In genomic region chr5:126971981-126972380, GRCm38 (mm10) we compare ENCODE assay signal across 17 mouse cellular contexts.
"Had no signal": no experiment of that assay in that cellular context is flagged by ENCODE, and none has a peak within 500 bp of the region (broad histone marks: within the 10 kb centered on the region; RNA-seq: fewer than 3 reads in every experiment).

No protein-coding gene starts in this region.

- H3K27me3 ChIP-seq: liver, embryonic 13.5 days; liver, embryonic 15.5 days; megakaryocyte, embryonic 14.5 days; midbrain, embryonic 13.5 days; midbrain, embryonic 15.5 days; neural tube, embryonic 12.5 days; stomach, embryonic 15.5 days had no signal

- H3K9me3 ChIP-seq: liver, embryonic 13.5 days; liver, embryonic 15.5 days; midbrain, embryonic 13.5 days; midbrain, embryonic 15.5 days; neural tube, embryonic 12.5 days; stomach, embryonic 15.5 days had no signal

- H3K4me3 ChIP-seq: liver, embryonic 13.5 days; liver, embryonic 15.5 days; megakaryocyte, embryonic 14.5 days; midbrain, embryonic 13.5 days; midbrain, embryonic 15.5 days; neural tube, embryonic 12.5 days; stomach, embryonic 15.5 days had no signal

- H3K27ac ChIP-seq: liver, embryonic 13.5 days; liver, embryonic 15.5 days; macrophage; midbrain, embryonic 13.5 days; midbrain, embryonic 15.5 days; neural tube, embryonic 12.5 days; stomach, postnatal 0 days had no signal

- H3K4me1 ChIP-seq: liver, embryonic 13.5 days; liver, embryonic 15.5 days; megakaryocyte, embryonic 14.5 days; midbrain, embryonic 13.5 days; midbrain, embryonic 15.5 days; neural tube, embryonic 12.5 days; stomach, embryonic 15.5 days had no signal

- H3K9ac ChIP-seq: liver, embryonic 13.5 days; liver, embryonic 15.5 days; liver, postnatal 0 days; midbrain, embryonic 13.5 days; midbrain, embryonic 15.5 days; neural tube, embryonic 12.5 days; stomach, embryonic 15.5 days had no signal

- ATAC-seq: liver, postnatal 0 days; midbrain, embryonic 13.5 days; midbrain, embryonic 15.5 days had no signal

- H3K36me3 ChIP-seq: liver, embryonic 13.5 days; liver, embryonic 15.5 days; midbrain, embryonic 13.5 days; midbrain, embryonic 15.5 days; neural tube, embryonic 12.5 days; stomach, embryonic 15.5 days had no signal

- H3K4me2 ChIP-seq: liver, embryonic 13.5 days; liver, embryonic 15.5 days; midbrain, embryonic 11.5 days; midbrain, embryonic 13.5 days; midbrain, embryonic 15.5 days; neural tube, embryonic 12.5 days; stomach, embryonic 15.5 days had no signal

- DNase-seq: liver, embryonic 13.5 days; liver, postnatal 0 days; lung, adult 2 months; lung, postnatal 36 days; right cerebral cortex, postnatal 14 days; thymus, adult 2 months; thymus, postnatal 25 days; thymus, postnatal 4 days had no signal
